Mouse (Mus musculus): ENCODE results near the gene Kndc1.

DNA sequence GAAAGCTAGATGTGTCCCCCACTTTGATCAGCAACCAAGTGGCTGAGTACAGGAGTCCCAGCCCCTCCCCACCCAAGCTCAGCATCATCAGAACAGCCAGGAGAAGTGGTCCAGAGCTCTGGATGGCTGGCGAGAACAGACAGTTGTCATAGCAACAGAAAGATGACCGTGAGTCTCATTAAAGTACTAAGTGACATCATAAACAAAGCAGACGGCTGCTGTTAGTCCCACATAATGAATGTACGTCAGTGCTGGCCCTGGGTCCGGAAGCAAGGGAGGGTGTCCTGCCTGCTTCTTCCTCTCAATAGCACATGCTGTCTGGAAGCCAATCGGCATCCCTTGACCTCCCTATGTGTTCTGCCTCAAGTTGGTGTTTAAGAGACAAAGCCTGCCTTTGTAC is 44.3 kb upstream of the Kndc1 start:
- TF ChIP-seq CTCF (IDR thresholded peaks at IDR 0.05; ENCODE audit: low read depth, low read length): no peak
- TF ChIP-seq EP300 (IDR thresholded peaks at IDR 0.05; ENCODE audit: insufficient read depth, low read depth, low read length): no peak
- TF ChIP-seq POLR2A (IDR thresholded peaks at IDR 0.05; ENCODE audit: insufficient read depth, low read length): no peak

Measured in ES-Bruce4 (cell line).